Mouse (Mus musculus): ENCODE measurements at regions not wholly inside any gene's neighbourhood (a gene's known extent, or its start where the extent isn't known, plus 50 kb on each side); places are given as distances from the start of the nearest gene placed in this dataset.

GRCm38 (mm10) chr4:70011491-70012219 lies 398.6 kb downstream of the Cdk5rap2 start:
- WGBS: 84% methylated on average over 4 of the region's 4 CpGs
- H3K9me3 ChIP-seq (ENCODE audit: control insufficient read depth, low read length): no peaks in the 10 kb centered on the region
- peaks cover 5% of the 10 kb centered on the region; the same call in 1 of the 2 replicates for H3K4me1 ChIP-seq (ENCODE audit: control insufficient read depth, insufficient read depth, low read length)
- no peak overlapping the region for H3K4me3 ChIP-seq (replicated peaks; ENCODE audit: low read depth, low read length)
- H3K27me3 ChIP-seq (ENCODE audit: control insufficient read depth, insufficient read depth, low read length): no peaks in the 10 kb centered on the region
- no peak overlapping the region; the same call in 1 of the 2 replicates for H3K9ac ChIP-seq (replicated peaks; ENCODE audit: low read length)
- H3K27ac ChIP-seq (replicated peaks; ENCODE audit: low read depth, low read length): peak overlapping the region; percentile 61
- peak; percentile 16; the same call in 1 of the 2 replicates for ATAC-seq (ENCODE audit: low FRiP score, low TSS enrichment)
- peak; percentile 29 for DNase-seq
- no peaks in the 10 kb centered on the region for H3K36me3 ChIP-seq (ENCODE audit: control insufficient read depth, insufficient read depth, low read length)
- H3K4me2 ChIP-seq (ENCODE audit: low read length): no peak overlapping the region

DNA sequence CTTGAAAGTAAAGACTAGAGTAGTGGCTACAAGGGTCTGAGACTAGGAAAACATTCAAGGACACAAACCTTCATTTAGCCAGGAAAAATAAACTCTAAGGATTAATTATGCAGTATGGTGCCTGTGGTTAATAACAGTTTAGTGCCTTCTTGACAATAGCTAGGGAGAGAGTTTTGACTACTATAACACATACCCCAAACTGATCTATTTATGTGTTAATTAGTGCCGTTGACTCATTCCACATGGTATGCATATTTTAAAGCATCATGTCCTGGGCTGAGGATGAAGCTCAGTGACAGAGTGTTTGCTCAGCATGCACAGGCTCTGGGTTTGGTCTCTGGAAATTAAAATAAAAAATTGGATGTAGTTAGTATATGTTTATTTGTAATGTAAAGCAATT lies 399.8 kb downstream of the Cdk5rap2 start:
- H3K9ac ChIP-seq (replicated peaks; ENCODE audit: low read length): no peak overlapping the region
- no peaks in the 10 kb centered on the region for H3K27me3 ChIP-seq (ENCODE audit: control insufficient read depth, insufficient read depth, low read length)
- H3K36me3 ChIP-seq (ENCODE audit: control insufficient read depth, insufficient read depth, low read length): no peaks in the 10 kb centered on the region
- WGBS: 35% methylated on average over 1 of the region's 1 CpGs
- peaks cover 5% of the 10 kb centered on the region; the same call in 1 of the 2 replicates for H3K4me1 ChIP-seq (ENCODE audit: control insufficient read depth, insufficient read depth, low read length)
- H3K27ac ChIP-seq (replicated peaks; ENCODE audit: low read depth, low read length): no peak overlapping the region
- H3K4me3 ChIP-seq (replicated peaks; ENCODE audit: low read depth, low read length): no peak overlapping the region
- ATAC-seq (ENCODE audit: low FRiP score, low TSS enrichment): no peak
- H3K9me3 ChIP-seq (ENCODE audit: control insufficient read depth, low read length): no peaks in the 10 kb centered on the region
- no peak for DNase-seq
- H3K4me2 ChIP-seq (ENCODE audit: low read length): no peak overlapping the region

DNA sequence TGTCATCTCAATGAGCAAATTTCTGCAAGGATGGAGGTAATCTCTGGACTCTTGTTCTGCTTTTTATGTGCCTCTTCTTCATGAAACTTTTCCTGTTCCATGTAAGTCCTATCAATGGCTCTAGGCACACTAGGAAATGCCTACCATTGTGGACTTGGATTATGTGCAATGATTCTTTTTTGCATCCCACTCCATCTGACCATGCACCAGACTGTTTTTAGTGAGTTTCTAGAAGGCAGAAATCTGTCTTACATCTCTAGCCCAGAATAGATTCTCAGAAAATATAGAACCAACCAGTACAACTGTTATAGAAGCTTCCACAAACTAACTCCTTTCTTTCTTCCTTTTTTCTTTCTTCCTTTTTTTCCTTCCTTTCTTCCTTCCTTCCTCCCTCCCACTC lies 405.3 kb downstream of the Cdk5rap2 start:
- no peak for ATAC-seq (ENCODE audit: low FRiP score, low TSS enrichment)
- H3K36me3 ChIP-seq (ENCODE audit: control insufficient read depth, insufficient read depth, low read length): no peaks in the 10 kb centered on the region
- no peak overlapping the region for H3K9ac ChIP-seq (replicated peaks; ENCODE audit: low read length)
- peaks cover 6% of the 10 kb centered on the region; the same call in 1 of the 2 replicates for H3K9me3 ChIP-seq (ENCODE audit: control insufficient read depth, low read length)
- no peaks in the 10 kb centered on the region for H3K27me3 ChIP-seq (ENCODE audit: control insufficient read depth, insufficient read depth, low read length)
- no peak for DNase-seq
- H3K4me1 ChIP-seq (ENCODE audit: control insufficient read depth, insufficient read depth, low read length): no peaks in the 10 kb centered on the region
- H3K4me3 ChIP-seq (replicated peaks; ENCODE audit: low read depth, low read length): no peak overlapping the region
- no peak overlapping the region for H3K4me2 ChIP-seq (ENCODE audit: low read length)
- H3K27ac ChIP-seq (replicated peaks; ENCODE audit: low read depth, low read length): no peak overlapping the region

- H3K36me3 ChIP-seq (ENCODE audit: control insufficient read depth, insufficient read depth, low read length): no peaks in the 10 kb centered on the region
- ATAC-seq (ENCODE audit: low FRiP score, low TSS enrichment) (no peak), DNase-seq (no peak)
- no peaks in the 10 kb centered on the region for H3K27me3 ChIP-seq (ENCODE audit: control insufficient read depth, insufficient read depth, low read length)
- H3K9me3 ChIP-seq (ENCODE audit: control insufficient read depth, low read length): no peaks in the 10 kb centered on the region
- no peak overlapping the region for H3K9ac ChIP-seq (replicated peaks; ENCODE audit: low read length)
- H3K4me1 ChIP-seq (ENCODE audit: control insufficient read depth, insufficient read depth, low read length): no peaks in the 10 kb centered on the region
- no peak overlapping the region for H3K27ac ChIP-seq (replicated peaks; ENCODE audit: low read depth, low read length)
- 94% methylated on average over 3 of the region's 3 CpGs for WGBS
- no peak overlapping the region for H3K4me2 ChIP-seq (ENCODE audit: low read length)
- no peak overlapping the region for H3K4me3 ChIP-seq (replicated peaks; ENCODE audit: low read depth, low read length)
Observed at GRCm38 (mm10) chr4:69993226-69993625, 417.0 kb downstream of the Cdk5rap2 start.

GRCm38 (mm10) chr4:69974208-69974607 lies 436.0 kb downstream of the Cdk5rap2 start:
- H3K4me1 ChIP-seq (ENCODE audit: control insufficient read depth, insufficient read depth, low read length): no peaks in the 10 kb centered on the region
- H3K9ac ChIP-seq (replicated peaks; ENCODE audit: low read length): no peak overlapping the region
- no peak overlapping the region for H3K4me2 ChIP-seq (ENCODE audit: low read length)
- no peaks in the 10 kb centered on the region for H3K9me3 ChIP-seq (ENCODE audit: control insufficient read depth, low read length)
- no peak overlapping the region for H3K27ac ChIP-seq (replicated peaks; ENCODE audit: low read depth, low read length)
- no peaks in the 10 kb centered on the region for H3K27me3 ChIP-seq (ENCODE audit: control insufficient read depth, insufficient read depth, low read length)
- H3K4me3 ChIP-seq (replicated peaks; ENCODE audit: low read depth, low read length): no peak overlapping the region
- DNase-seq (no peak), ATAC-seq (ENCODE audit: low FRiP score, low TSS enrichment) (no peak; the same call in 1 of the 2 replicates)
- H3K36me3 ChIP-seq (ENCODE audit: control insufficient read depth, insufficient read depth, low read length): no peaks in the 10 kb centered on the region
- 38% methylated on average over 2 of the region's 2 CpGs for WGBS

GRCm38 (mm10) chr4:69973566-69973965 lies 436.7 kb downstream of the Cdk5rap2 start:
- Histone ChIP-seq H3K4me2 (ENCODE audit: low read length) (no peak overlapping the region), H3K27ac (replicated peaks; ENCODE audit: low read depth, low read length) (no peak overlapping the region), H3K27me3 (ENCODE audit: control insufficient read depth, insufficient read depth, low read length) (no peaks in the 10 kb centered on the region), H3K36me3 (ENCODE audit: control insufficient read depth, insufficient read depth, low read length) (no peaks in the 10 kb centered on the region), H3K4me3 (replicated peaks; ENCODE audit: low read depth, low read length) (no peak overlapping the region), H3K9ac (replicated peaks; ENCODE audit: low read length) (no peak overlapping the region), H3K4me1 (ENCODE audit: control insufficient read depth, insufficient read depth, low read length) (no peaks in the 10 kb centered on the region), H3K9me3 (ENCODE audit: control insufficient read depth, low read length) (no peaks in the 10 kb centered on the region)
- 51% methylated on average over 6 of the region's 6 CpGs for WGBS
- ATAC-seq (ENCODE audit: low FRiP score, low TSS enrichment): no peak; the same call in 1 of the 2 replicates
- DNase-seq: peak; percentile 11

DNA sequence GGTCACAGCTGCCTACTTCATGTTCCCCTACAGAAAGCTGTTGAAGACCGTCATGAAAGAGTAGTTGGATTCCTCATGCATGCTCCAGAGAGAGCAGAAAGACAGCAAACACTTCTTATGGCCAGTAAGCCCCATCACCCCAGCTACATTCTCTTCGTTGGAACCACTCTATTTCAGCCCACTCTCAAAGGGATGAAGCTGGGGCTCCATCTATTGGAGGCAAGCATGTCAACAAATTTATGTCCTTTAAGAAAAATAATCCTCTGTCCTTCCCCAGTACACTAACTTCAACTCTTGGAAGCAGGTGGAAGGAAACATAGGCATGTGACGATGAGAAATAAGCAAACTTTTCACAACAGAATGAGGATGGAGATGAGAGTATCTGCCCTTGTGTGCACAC lies 438.5 kb downstream of the Cdk5rap2 start:
- Histone ChIP-seq H3K36me3 (ENCODE audit: control insufficient read depth, insufficient read depth, low read length) (no peaks in the 10 kb centered on the region), H3K27ac (replicated peaks; ENCODE audit: low read depth, low read length) (no peak overlapping the region), H3K4me2 (ENCODE audit: low read length) (no peak overlapping the region), H3K4me3 (replicated peaks; ENCODE audit: low read depth, low read length) (no peak overlapping the region), H3K4me1 (ENCODE audit: control insufficient read depth, insufficient read depth, low read length) (no peaks in the 10 kb centered on the region), H3K27me3 (ENCODE audit: control insufficient read depth, insufficient read depth, low read length) (no peaks in the 10 kb centered on the region), H3K9me3 (ENCODE audit: control insufficient read depth, low read length) (no peaks in the 10 kb centered on the region), H3K9ac (replicated peaks; ENCODE audit: low read length) (no peak overlapping the region)
- WGBS: 75% methylated on average over 3 of the region's 3 CpGs
- peak; percentile 17 for DNase-seq
- no peak for ATAC-seq (ENCODE audit: low FRiP score, low TSS enrichment)

DNA sequence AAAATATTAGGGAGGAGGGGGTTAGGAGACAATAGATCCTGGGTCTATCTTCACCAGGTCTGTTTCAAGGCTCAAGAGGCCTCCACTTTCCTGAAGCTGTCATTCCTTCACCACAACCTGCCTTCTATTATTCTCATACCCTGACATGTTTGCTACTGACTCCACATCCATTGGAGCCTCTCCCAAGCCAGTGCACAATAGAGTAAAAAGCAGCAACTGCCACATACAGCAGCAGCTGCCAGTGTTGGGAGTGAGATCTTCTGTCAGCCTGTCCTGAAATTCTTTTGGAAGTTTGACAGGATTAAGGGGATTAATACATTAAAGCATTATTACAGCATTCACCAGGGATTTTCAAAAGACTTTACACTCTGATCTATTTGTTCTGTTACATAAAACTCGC lies 441.8 kb downstream of the Cdk5rap2 start:
- H3K4me3 ChIP-seq (replicated peaks; ENCODE audit: low read depth, low read length): no peak overlapping the region
- H3K4me2 ChIP-seq (ENCODE audit: low read length): no peak overlapping the region
- no peaks in the 10 kb centered on the region for H3K4me1 ChIP-seq (ENCODE audit: control insufficient read depth, insufficient read depth, low read length)
- H3K9ac ChIP-seq (replicated peaks; ENCODE audit: low read length): no peak overlapping the region
- H3K36me3 ChIP-seq (ENCODE audit: control insufficient read depth, insufficient read depth, low read length): no peaks in the 10 kb centered on the region
- peak; percentile 21 for DNase-seq
- H3K27ac ChIP-seq (replicated peaks; ENCODE audit: low read depth, low read length): no peak overlapping the region
- ATAC-seq (ENCODE audit: low FRiP score, low TSS enrichment): no peak
- H3K27me3 ChIP-seq (ENCODE audit: control insufficient read depth, insufficient read depth, low read length): no peaks in the 10 kb centered on the region
- H3K9me3 ChIP-seq (ENCODE audit: control insufficient read depth, low read length): no peaks in the 10 kb centered on the region
- WGBS: 24% methylated on average over 1 of the region's 1 CpGs

Measured in midbrain, embryonic 14.5 days (tissue).